Mouse (Mus musculus) neural tube, embryonic 15.5 days (tissue): ENCODE measurements around the gene Smpdl3a. TPM values are rescaled to one million over a fixed set of nuclear protein-coding genes. Genes with fewer than 3 reads are reported as not detected.

Source experiments
- ATAC-seq: fragments of 200-750 bp; cut with Nextera tagmentation; 2 replicates; pipeline ENCODE4 v1.8.0; 2017; ENCODE audit warnings: mild to moderate bottlenecking, moderate TSS enrichment, moderate library complexity; ENCODE audit not compliant: low FRiP score
- H3K27ac ChIP-seq: fragments of 300-500 bp; sonication (generic); replicated peaks from 2 replicates; pipeline ENCODE4 v1.5.1; 2015; ENCODE audit warnings: mild to moderate bottlenecking, inconsistent platforms
- H3K27me3 ChIP-seq: fragments of 300-500 bp; sonication (generic); replicated peaks from 2 replicates; pipeline ENCODE4 v1.6.1; 2015; ENCODE audit warnings: inconsistent platforms
- H3K36me3 ChIP-seq: fragments of 300-500 bp; sonication (generic); 2 replicates; pipeline ENCODE4 v1.6.1; 2015; ENCODE audit warnings: inconsistent platforms
- H3K4me1 ChIP-seq: fragments of 300-500 bp; sonication (generic); 2 replicates; pipeline ENCODE4 v1.6.1; 2015; ENCODE audit warnings: inconsistent platforms
- H3K4me2 ChIP-seq: fragments of 300-500 bp; sonication (generic); 2 replicates; pipeline ENCODE4 v1.6.1; 2015; ENCODE audit warnings: inconsistent platforms, mild to moderate bottlenecking, moderate library complexity
- H3K4me3 ChIP-seq: fragments of 300-500 bp; sonication (generic); replicated peaks from 2 replicates; pipeline ENCODE4 v1.5.1; 2015; ENCODE audit warnings: mild to moderate bottlenecking, inconsistent platforms
- H3K9ac ChIP-seq: fragments of 300-500 bp; sonication (generic); replicated peaks from 2 replicates; pipeline ENCODE4 v1.6.1; 2015; ENCODE audit warnings: mild to moderate bottlenecking, inconsistent platforms
- H3K9me3 ChIP-seq: fragments of 300-500 bp; sonication (generic); replicated peaks from 2 replicates; pipeline ENCODE4 v1.6.1; 2016; ENCODE audit warnings: inconsistent platforms
- WGBS: fragments of 180-500 bp; shearing (Covaris S2); methylation state at CpG from one replicate; pipeline ENCODE4 v1.1.7; 2015; ENCODE audit warnings: mixed read lengths; 5-methylcytosine and 5-hydroxymethylcytosine counted together
- polyA plus RNA-seq: library from polyadenylated mRNA; unstranded; fragments of >200 nt; fragmentation: Nextera tagmentation; extraction: Ambion mirVana; gene quantifications from 2 replicates; pipeline ENCODE4 v1.2.1, GENCODE M21; 2015

Gene Smpdl3a
- 34.4 and 37.3 TPM in 2 replicates for polyA plus RNA-seq

DNA sequence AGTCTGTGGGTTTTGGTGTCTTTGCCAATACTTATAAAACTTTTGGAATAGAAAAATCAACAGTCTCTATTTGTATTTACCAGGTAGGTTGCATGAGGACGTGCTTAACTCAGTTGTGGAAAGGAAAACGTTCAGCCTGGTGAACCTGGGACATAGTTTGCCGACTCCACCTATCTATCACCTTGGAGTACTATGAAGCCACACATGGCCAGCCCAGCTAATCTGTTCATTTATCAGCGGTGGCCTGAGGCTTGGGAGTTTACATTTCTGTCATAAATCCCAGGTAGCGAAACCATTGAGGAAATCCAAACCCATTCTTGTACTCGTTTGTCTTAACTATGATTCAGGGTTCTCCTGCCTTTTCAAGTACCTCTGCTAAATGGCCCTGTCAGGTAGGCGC, at the start of gene Smpdl3a:
Gene Smpdl3a, plus strand, starts transcription at position 318 of the 400 bp plus-strand sequence.
- Histone ChIP-seq H3K9me3 (no peaks in the 10 kb centered on the region), H3K36me3 (no peaks in the 10 kb centered on the region), H3K4me1 (peaks cover 18% of the 10 kb centered on the region), H3K9ac (peak within 1 kb of the TSS; percentile 71), H3K4me3 (peak within 1 kb of the TSS; percentile 63), H3K27ac (peak within 1 kb of the TSS; percentile 74), H3K27me3 (no peaks in the 10 kb centered on the region), H3K4me2 (peak within 1 kb of the TSS; percentile 94)
- 0 out of 2 replicates have a peak, but pooled peaks have one; percentile 6 for ATAC-seq
- 82% methylated on average over 7 of the region's 7 CpGs for WGBS

GRCm38 (mm10) chr10:57745452-57745851, 48.7 kb upstream of the Smpdl3a start:
- Histone ChIP-seq H3K4me1 (no peaks in the 10 kb centered on the region), H3K4me3 (no peak overlapping the region), H3K9ac (no peak overlapping the region), H3K4me2 (no peak overlapping the region), H3K27me3 (no peaks in the 10 kb centered on the region), H3K36me3 (no peaks in the 10 kb centered on the region), H3K9me3 (no peaks in the 10 kb centered on the region), H3K27ac (no peak overlapping the region)
- ATAC-seq, result no peak

- Histone ChIP-seq H3K4me1 (no peaks in the 10 kb centered on the region), H3K4me3 (no peak overlapping the region), H3K36me3 (no peaks in the 10 kb centered on the region), H3K27ac (no peak overlapping the region), H3K9ac (no peak overlapping the region), H3K4me2 (no peak overlapping the region), H3K27me3 (no peaks in the 10 kb centered on the region), H3K9me3 (no peaks in the 10 kb centered on the region)
- no peak for ATAC-seq
These were observed 47.0 kb upstream of the Smpdl3a start for GRCm38 (mm10) chr10:57747127-57747526.

DNA sequence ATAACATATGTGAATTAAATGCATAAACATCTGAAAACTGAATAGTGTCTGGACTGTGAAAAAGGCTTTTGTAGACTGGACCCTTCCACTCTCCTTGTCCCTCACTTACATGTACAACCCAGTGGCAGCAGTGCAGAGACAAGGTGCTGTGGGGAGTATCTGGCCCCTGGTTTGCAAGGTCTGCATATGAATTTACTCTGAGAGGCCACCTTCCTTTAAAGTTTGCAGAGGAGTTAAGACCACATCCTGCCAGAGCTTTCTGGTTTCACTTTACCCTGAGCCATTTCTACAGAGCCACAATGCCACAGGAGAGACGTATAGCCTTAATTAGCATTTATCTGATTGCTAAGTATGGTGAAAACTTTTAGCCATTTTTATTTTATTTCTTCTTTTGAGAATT, 40.8 kb upstream of the Smpdl3a start:
- H3K36me3 ChIP-seq, result no peaks in the 10 kb centered on the region
- H3K9me3 ChIP-seq, result no peaks in the 10 kb centered on the region
- WGBS, result 85% methylated on average over 1 of the region's 1 CpGs
- no peaks in the 10 kb centered on the region for H3K4me1 ChIP-seq
- no peak overlapping the region for H3K27ac ChIP-seq
- H3K4me3 ChIP-seq, result no peak overlapping the region
- no peaks in the 10 kb centered on the region for H3K27me3 ChIP-seq
- ATAC-seq, result no peak
- no peak overlapping the region for H3K9ac ChIP-seq
- H3K4me2 ChIP-seq, result no peak overlapping the region

DNA sequence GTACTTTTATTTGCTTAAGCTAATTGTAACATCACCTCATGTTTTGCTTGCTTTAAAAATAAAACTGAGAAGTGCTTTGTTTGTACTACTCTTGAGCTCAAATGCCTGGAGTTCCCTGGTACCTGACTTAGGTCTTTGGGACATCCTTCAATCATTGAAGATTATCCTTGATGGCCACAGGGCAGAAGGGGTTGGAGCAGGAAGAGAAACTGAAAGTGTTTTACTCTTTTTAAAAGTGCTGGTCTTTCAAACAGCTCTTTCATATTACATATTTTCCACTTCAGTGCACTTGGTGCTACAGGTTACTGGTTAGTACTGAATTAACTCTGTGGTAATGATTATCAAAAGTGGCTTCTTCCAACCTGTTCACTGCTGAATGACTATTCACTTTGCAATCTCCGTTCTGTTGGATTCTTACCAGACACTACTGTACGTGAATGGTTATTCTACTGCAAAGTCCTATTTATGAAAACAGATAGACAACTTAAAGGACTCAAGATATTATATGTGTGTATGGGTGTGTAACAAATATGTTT, 38.9 kb upstream of the Smpdl3a start:
- no peak overlapping the region for H3K9ac ChIP-seq
- H3K4me2 ChIP-seq, result no peak overlapping the region
- H3K9me3 ChIP-seq, result no peaks in the 10 kb centered on the region
- no peaks in the 10 kb centered on the region for H3K4me1 ChIP-seq
- H3K27me3 ChIP-seq, result no peaks in the 10 kb centered on the region
- no peak overlapping the region for H3K27ac ChIP-seq
- 94% methylated on average over 2 of the region's 2 CpGs for WGBS
- no peak overlapping the region for H3K4me3 ChIP-seq
- H3K36me3 ChIP-seq, result no peaks in the 10 kb centered on the region
- no peak for ATAC-seq

GRCm38 (mm10) chr10:57758999-57759398, 35.1 kb upstream of the Smpdl3a start:
- H3K4me1 ChIP-seq, result no peaks in the 10 kb centered on the region
- no peaks in the 10 kb centered on the region for H3K36me3 ChIP-seq
- no peak overlapping the region for H3K4me2 ChIP-seq
- H3K27ac ChIP-seq, result no peak overlapping the region
- 96% methylated on average over 2 of the region's 2 CpGs for WGBS
- ATAC-seq, result no peak
- H3K9me3 ChIP-seq, result no peaks in the 10 kb centered on the region
- no peaks in the 10 kb centered on the region for H3K27me3 ChIP-seq
- H3K4me3 ChIP-seq, result no peak overlapping the region
- H3K9ac ChIP-seq, result no peak overlapping the region

GRCm38 (mm10) chr10:57760694-57761093, 33.4 kb upstream of the Smpdl3a start:
- no peaks in the 10 kb centered on the region for H3K27me3 ChIP-seq
- H3K9ac ChIP-seq, result no peak overlapping the region
- H3K36me3 ChIP-seq, result no peaks in the 10 kb centered on the region
- no peak for ATAC-seq
- no peak overlapping the region for H3K4me2 ChIP-seq
- H3K4me1 ChIP-seq, result no peaks in the 10 kb centered on the region
- H3K9me3 ChIP-seq, result no peaks in the 10 kb centered on the region
- H3K4me3 ChIP-seq, result no peak overlapping the region
- 79% methylated on average over 3 of the region's 3 CpGs for WGBS
- H3K27ac ChIP-seq, result no peak overlapping the region

GRCm38 (mm10) chr10:57763044-57763443, 31.1 kb upstream of the Smpdl3a start:
- Histone ChIP-seq H3K9me3 (no peaks in the 10 kb centered on the region), H3K4me2 (no peak overlapping the region), H3K27me3 (no peaks in the 10 kb centered on the region), H3K9ac (no peak overlapping the region), H3K27ac (no peak overlapping the region), H3K36me3 (no peaks in the 10 kb centered on the region), H3K4me3 (no peak overlapping the region), H3K4me1 (no peaks in the 10 kb centered on the region)
- ATAC-seq, result no peak
- 16% methylated on average over 1 of the region's 1 CpGs for WGBS

DNA sequence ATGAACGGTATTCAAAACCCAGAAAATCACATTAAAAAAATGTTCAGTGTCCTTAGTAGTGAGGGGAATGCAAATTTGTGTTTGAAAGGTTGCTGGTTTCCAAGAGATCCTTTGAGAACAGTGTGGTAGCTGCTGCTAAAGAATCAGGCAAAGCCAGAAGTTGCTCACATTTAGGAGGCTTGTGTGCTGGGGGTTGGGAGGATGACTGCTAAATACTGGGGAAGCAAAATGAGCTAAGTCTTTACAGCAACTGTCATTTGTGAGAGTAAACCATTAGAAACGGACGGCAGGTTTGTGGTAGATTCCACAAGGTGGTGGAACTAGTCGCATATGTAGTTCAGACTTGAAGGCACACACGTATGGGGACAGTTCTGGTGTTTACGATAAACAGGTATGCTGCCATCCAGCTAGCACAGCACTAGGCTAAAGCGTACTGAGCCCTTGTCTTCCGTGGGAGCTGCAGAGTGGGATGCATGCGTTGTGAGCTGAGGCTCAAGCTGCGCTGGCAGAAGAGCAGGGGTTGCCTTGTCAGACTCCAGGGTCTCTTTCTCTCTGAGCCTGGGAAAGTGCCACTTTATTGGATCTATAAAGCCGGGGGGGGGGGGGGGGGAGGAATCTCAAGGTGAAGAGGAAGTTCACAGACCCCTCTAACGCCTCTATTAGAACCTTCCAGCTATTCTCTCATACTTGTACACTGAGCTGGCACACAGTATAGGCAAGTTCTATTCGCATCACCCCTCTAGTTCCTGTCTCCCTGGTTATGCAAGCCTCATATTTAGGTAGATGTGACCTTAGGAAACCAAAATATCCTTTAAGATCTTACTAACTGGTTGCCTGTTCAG, 10.6 kb upstream of the Smpdl3a start:
- H3K27ac ChIP-seq, result peak overlapping the region; percentile 84
- no peaks in the 10 kb centered on the region for H3K27me3 ChIP-seq
- peak overlapping the region; percentile 53 for H3K4me2 ChIP-seq
- H3K4me1 ChIP-seq, result peaks cover 22% of the 10 kb centered on the region; the same call in 1 of the 2 replicates
- WGBS, result 13% methylated on average over 13 of the region's 13 CpGs
- ATAC-seq, result peak; percentile 74
- no peaks in the 10 kb centered on the region for H3K9me3 ChIP-seq
- no peaks in the 10 kb centered on the region for H3K36me3 ChIP-seq
- H3K4me3 ChIP-seq, result peak overlapping the region; percentile 21; the same call in 1 of the 2 replicates
- H3K9ac ChIP-seq, result no peak overlapping the region

DNA sequence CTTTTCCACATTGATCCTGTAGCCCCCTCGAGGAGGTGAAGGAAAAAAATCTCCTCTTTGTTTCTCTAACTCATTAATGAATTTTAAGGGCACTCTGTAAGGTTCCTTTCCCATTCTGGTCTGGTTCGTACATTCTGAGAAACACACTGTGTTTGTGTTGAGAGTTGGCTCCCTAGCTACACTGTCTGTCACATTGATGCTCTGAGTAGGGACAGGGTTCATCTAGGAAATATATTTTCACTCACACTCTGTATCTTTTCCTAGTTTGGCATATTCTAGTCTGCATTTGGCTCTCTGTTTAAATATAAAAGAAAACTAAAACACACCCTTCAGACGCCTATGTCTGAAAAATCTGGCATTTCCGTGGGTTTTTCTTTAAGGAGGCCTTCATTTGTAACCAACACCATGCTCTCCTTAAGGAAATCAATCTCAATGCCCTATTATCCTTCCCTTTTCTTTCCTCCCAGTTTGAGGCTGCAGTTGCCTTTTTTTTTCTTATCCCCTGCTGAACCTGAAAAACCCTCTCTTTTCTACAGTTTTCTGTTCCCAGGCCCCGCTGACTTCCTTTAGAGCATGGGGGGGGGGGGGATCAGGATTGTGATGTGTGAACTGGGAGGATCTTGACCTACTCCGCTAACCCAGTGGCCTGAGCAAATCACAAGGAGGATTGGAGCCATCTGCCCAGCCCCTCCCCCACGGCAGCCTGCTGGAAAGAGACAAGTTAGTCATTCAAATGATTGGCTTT, 9.8 kb upstream of the Smpdl3a start:
- Histone ChIP-seq H3K9ac (peak overlapping the region; percentile 45), H3K4me1 (peaks cover 22% of the 10 kb centered on the region; the same call in 1 of the 2 replicates), H3K27ac (peak overlapping the region; percentile 84), H3K27me3 (no peaks in the 10 kb centered on the region), H3K9me3 (no peaks in the 10 kb centered on the region), H3K4me3 (peak overlapping the region; percentile 37), H3K36me3 (no peaks in the 10 kb centered on the region), H3K4me2 (peak overlapping the region; percentile 53)
- ATAC-seq, result peak; percentile 87
- 11% methylated on average over 7 of the region's 7 CpGs for WGBS

DNA sequence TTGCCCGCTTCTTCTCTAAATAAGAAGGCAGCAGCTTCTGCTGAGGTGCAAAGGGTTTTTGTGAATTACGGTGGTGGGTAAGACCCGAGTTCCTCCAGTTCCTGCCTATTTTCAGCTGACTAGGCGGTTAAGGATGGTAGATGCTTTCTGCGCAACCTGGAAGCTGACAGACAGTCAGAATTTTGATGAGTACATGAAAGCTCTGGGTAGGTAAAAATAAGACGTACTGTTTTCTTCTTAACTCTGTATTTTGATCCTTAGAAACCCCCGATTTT, 9.3 kb upstream of the Smpdl3a start, which contains the start of gene Fabp7:
Gene Fabp7, plus strand, starts transcription at position 6 of the 275 bp plus-strand sequence.
- WGBS, result 8% methylated on average over 7 of the region's 7 CpGs
- Histone ChIP-seq H3K27ac (peak within 1 kb of the TSS; percentile 84), H3K4me1 (peaks cover 22% of the 10 kb centered on the region; the same call in 1 of the 2 replicates), H3K36me3 (no peaks in the 10 kb centered on the region), H3K9me3 (no peaks in the 10 kb centered on the region), H3K9ac (peak within 1 kb of the TSS; percentile 45), H3K4me2 (peak within 1 kb of the TSS; percentile 53), H3K27me3 (no peaks in the 10 kb centered on the region), H3K4me3 (peak within 1 kb of the TSS; percentile 37)
- ATAC-seq, result no peak; the same call in 1 of the 2 replicates
